ENCODE assay signal across 8 mouse cellular contexts in the genomic region with DNA sequence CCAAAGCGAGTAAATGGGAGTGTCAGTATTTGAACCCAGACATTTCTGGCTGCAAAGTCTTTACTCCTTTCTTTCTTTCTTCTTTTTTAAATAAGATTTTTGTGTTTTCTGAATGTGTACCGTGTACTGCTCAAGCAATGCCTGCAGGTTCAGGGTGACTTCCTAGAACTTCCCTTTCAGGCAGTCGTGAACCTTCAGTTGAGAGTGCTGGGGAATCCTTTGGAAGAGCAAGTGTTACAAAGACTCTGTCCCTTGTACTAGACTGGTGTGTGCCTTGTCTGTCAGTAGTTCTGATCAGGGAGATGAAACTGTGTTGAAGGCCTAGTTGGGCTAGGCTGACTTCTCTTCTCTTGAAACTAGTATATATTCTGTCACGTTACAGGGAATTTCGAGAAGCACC. TPM values are rescaled to one million over a fixed set of nuclear protein-coding genes. Genes with fewer than 3 reads are reported as not detected.
A peak's percentile ranks its signal among the peaks of the same experiment; 100 is the strongest.
DNase-seq lines count a peak whose midpoint lies in the region; ATAC-seq and TF ChIP-seq lines count a peak whose summit lies in the region.

No protein-coding gene starts in this region.

- no peaks in the 10 kb centered on the region for H3K9me3 ChIP-seq in kidney, postnatal 0 days (replicated peaks; ENCODE audit: low read length)
- H3K9me3 ChIP-seq in hindbrain, embryonic 14.5 days (ENCODE audit: control insufficient read depth, low read length), result no peaks in the 10 kb centered on the region
- H3K9me3 ChIP-seq in midbrain, embryonic 15.5 days, result no peaks in the 10 kb centered on the region

- ATAC-seq in kidney, postnatal 0 days (replicated peaks; ENCODE audit: low FRiP score, low read depth), result no peak
- ATAC-seq in hindbrain, embryonic 14.5 days (ENCODE audit: low FRiP score), result no peak
- ATAC-seq in midbrain, embryonic 15.5 days (replicated peaks), result no peak
- ATAC-seq in cerebellum, adult (ENCODE audit: insufficient number of reproducible peaks, low FRiP score, low TSS enrichment), result no peak

- H3K27me3 ChIP-seq in kidney, postnatal 0 days (ENCODE audit: insufficient read depth, low read length), result no peaks in the 10 kb centered on the region
- no peaks in the 10 kb centered on the region for H3K27me3 ChIP-seq in hindbrain, embryonic 14.5 days (ENCODE audit: control insufficient read depth, insufficient read depth, low read length)
- no peaks in the 10 kb centered on the region for H3K27me3 ChIP-seq in midbrain, embryonic 15.5 days (replicated peaks)

- peak overlapping the region; percentile 98 for H3K27ac ChIP-seq in kidney, postnatal 0 days
- peak overlapping the region; percentile 94 for H3K27ac ChIP-seq in brown adipose tissue, adult 24 weeks (replicated peaks; ENCODE audit: low read depth, low read length)
- no peak overlapping the region; the same call in 1 of the 2 replicates for H3K27ac ChIP-seq in hindbrain, embryonic 14.5 days
- H3K27ac ChIP-seq in midbrain, embryonic 15.5 days, result peak overlapping the region; percentile 96

- H3K4me2 ChIP-seq in kidney, postnatal 0 days (ENCODE audit: low read length), result peak overlapping the region; percentile 90
- peak overlapping the region; percentile 88 for H3K4me2 ChIP-seq in hindbrain, embryonic 14.5 days (replicated peaks)
- H3K4me2 ChIP-seq in midbrain, embryonic 15.5 days, result peak overlapping the region; percentile 69

- H3K4me1 ChIP-seq in kidney, postnatal 0 days (replicated peaks; ENCODE audit: insufficient read depth, low read length), result 0 out of 2 replicates have a peak, but pooled peaks cover 6% of the 10 kb centered on the region
- 0 out of 2 replicates have a peak, but pooled peaks cover 2% of the 10 kb centered on the region for H3K4me1 ChIP-seq in brown adipose tissue, adult 24 weeks (ENCODE audit: control insufficient read depth, insufficient read depth, insufficient read length, low read length)
- H3K4me1 ChIP-seq in hindbrain, embryonic 14.5 days (replicated peaks; ENCODE audit: control insufficient read depth, insufficient read depth, low read length), result peaks cover 12% of the 10 kb centered on the region
- H3K4me1 ChIP-seq in midbrain, embryonic 15.5 days, result peaks cover 25% of the 10 kb centered on the region

- 35% methylated on average over 5 of the region's 5 CpGs for WGBS in kidney, postnatal 0 days
- 53% methylated on average over 5 of the region's 5 CpGs for WGBS in hindbrain, embryonic 14.5 days
- 49% methylated on average over 5 of the region's 5 CpGs for WGBS in midbrain, embryonic 15.5 days

- DNase-seq in kidney, postnatal 0 days (ENCODE audit: low spot score), result no peak
- DNase-seq in kidney, postnatal 10 days, result no peak
- no peak for DNase-seq in hindbrain, embryonic 14.5 days (ENCODE audit: low spot score)
- no peak for DNase-seq in layer of hippocampus, adult 11-12 months (ENCODE audit: low spot score)
- DNase-seq in frontal cortex, postnatal 25 days (ENCODE audit: low spot score in 2 of 2), result no peak

- peak overlapping the region; percentile 63 for H3K4me3 ChIP-seq in kidney, postnatal 0 days (replicated peaks; ENCODE audit: low read depth, low read length)
- peak overlapping the region; percentile 83 for H3K4me3 ChIP-seq in brown adipose tissue, adult 24 weeks (ENCODE audit: insufficient read depth, low read depth, low read length)
- H3K4me3 ChIP-seq in hindbrain, embryonic 14.5 days (replicated peaks; ENCODE audit: low read length), result peak overlapping the region; percentile 75
- H3K4me3 ChIP-seq in midbrain, embryonic 15.5 days, result peak overlapping the region; percentile 56

- no peak for TF ChIP-seq CTCF in kidney, postnatal 0 days (IDR thresholded peaks at IDR 0.05; ENCODE audit: low read depth)

- peak overlapping the region; percentile 70 for H3K9ac ChIP-seq in kidney, postnatal 0 days (ENCODE audit: low read depth, low read length)
- peak overlapping the region; percentile 84 for H3K9ac ChIP-seq in hindbrain, embryonic 14.5 days
- peak overlapping the region; percentile 60 for H3K9ac ChIP-seq in midbrain, embryonic 15.5 days

- H3K36me3 ChIP-seq in kidney, postnatal 0 days (ENCODE audit: insufficient read depth, low read length), result peaks cover 16% of the 10 kb centered on the region; the same call in 1 of the 2 replicates
- H3K36me3 ChIP-seq in hindbrain, embryonic 14.5 days (replicated peaks; ENCODE audit: control insufficient read depth, insufficient read depth), result peaks cover 34% of the 10 kb centered on the region
- H3K36me3 ChIP-seq in midbrain, embryonic 15.5 days (replicated peaks), result 0 out of 2 replicates have a peak, but pooled peaks cover 5% of the 10 kb centered on the region

RNA-seq across cellular contexts. Expression of a gene that starts 1.2 kb away (rescaled TPM):
- 275 and 288 TPM in 2 replicates for polyA plus RNA-seq in kidney, postnatal 0 days (2015; fragmentation: Nextera tagmentation; extraction: Ambion mirVana)
- 316 and 439 TPM in 2 replicates for polyA plus RNA-seq in brown adipose tissue, adult 24 weeks (2012; ENCODE audit: insufficient read depth, insufficient read length, missing spikeins)
- polyA plus RNA-seq in hindbrain, embryonic 14.5 days (2014; fragmentation: Nextera tagmentation; extraction: Ambion mirVana), result 140 and 142 TPM in 2 replicates
- 129 and 131 TPM in 2 replicates for polyA plus RNA-seq in midbrain, embryonic 15.5 days (2015; fragmentation: Nextera tagmentation; extraction: Ambion mirVana)

RNA-seq across cellular contexts. Expression of a gene that starts 1.3 kb away (rescaled TPM):
- polyA plus RNA-seq in kidney, postnatal 0 days (2015; fragmentation: Nextera tagmentation; extraction: Ambion mirVana), result 43.8 and 48.0 TPM in 2 replicates
- 7.5 and 9.2 TPM in 2 replicates for polyA plus RNA-seq in brown adipose tissue, adult 24 weeks (2012; ENCODE audit: insufficient read depth, insufficient read length, missing spikeins)
- 40.1 and 40.7 TPM in 2 replicates for polyA plus RNA-seq in hindbrain, embryonic 14.5 days (2014; fragmentation: Nextera tagmentation; extraction: Ambion mirVana)
- polyA plus RNA-seq in midbrain, embryonic 15.5 days (2015; fragmentation: Nextera tagmentation; extraction: Ambion mirVana), result 58.3 and 58.6 TPM in 2 replicates

RNA-seq across cellular contexts. Expression of a gene that starts 22.5 kb away (rescaled TPM):
- polyA plus RNA-seq in kidney, postnatal 0 days (2015; fragmentation: Nextera tagmentation; extraction: Ambion mirVana), result 4.0 and 4.4 TPM in 2 replicates
- polyA plus RNA-seq in brown adipose tissue, adult 24 weeks (2012; ENCODE audit: insufficient read depth, insufficient read length, missing spikeins), result 5.4 and 7.7 TPM in 2 replicates
- polyA plus RNA-seq in hindbrain, embryonic 14.5 days (2014; fragmentation: Nextera tagmentation; extraction: Ambion mirVana), result 12.6 and 15.8 TPM in 2 replicates
- 15.5 and 16.5 TPM in 2 replicates for polyA plus RNA-seq in midbrain, embryonic 15.5 days (2015; fragmentation: Nextera tagmentation; extraction: Ambion mirVana)

RNA-seq across cellular contexts. Expression of a gene that starts 26.6 kb away (rescaled TPM):
- polyA plus RNA-seq in kidney, postnatal 0 days (2015; fragmentation: Nextera tagmentation; extraction: Ambion mirVana), result 1,529 and 1,548 TPM in 2 replicates
- 1,014 and 1,139 TPM in 2 replicates for polyA plus RNA-seq in brown adipose tissue, adult 24 weeks (2012; ENCODE audit: insufficient read depth, insufficient read length, missing spikeins)
- polyA plus RNA-seq in hindbrain, embryonic 14.5 days (2014; fragmentation: Nextera tagmentation; extraction: Ambion mirVana), result 1,428 and 1,660 TPM in 2 replicates
- 1,389 and 1,453 TPM in 2 replicates for polyA plus RNA-seq in midbrain, embryonic 15.5 days (2015; fragmentation: Nextera tagmentation; extraction: Ambion mirVana)

RNA-seq across cellular contexts. Expression of a gene that starts 38.8 kb away (rescaled TPM):
- 6.3 and 7.2 TPM in 2 replicates for polyA plus RNA-seq in kidney, postnatal 0 days (2015; fragmentation: Nextera tagmentation; extraction: Ambion mirVana)
- 16.1 and 24.1 TPM in 2 replicates for polyA plus RNA-seq in brown adipose tissue, adult 24 weeks (2012; ENCODE audit: insufficient read depth, insufficient read length, missing spikeins)
- 4.7 and 5.3 TPM in 2 replicates for polyA plus RNA-seq in hindbrain, embryonic 14.5 days (2014; fragmentation: Nextera tagmentation; extraction: Ambion mirVana)
- polyA plus RNA-seq in midbrain, embryonic 15.5 days (2015; fragmentation: Nextera tagmentation; extraction: Ambion mirVana), result 6.3 TPM in 2 replicates
